Mouse (Mus musculus) layer of hippocampus, postnatal 25 days (tissue): ENCODE data around the gene Ubc. TPM values are rescaled to one million over a fixed set of nuclear protein-coding genes. Genes with fewer than 3 reads are reported as not detected.
A peak's percentile ranks its signal among the peaks of the same experiment; 100 is the strongest.
"Not testable (repeated sequence)": the region's sequence is repeated elsewhere in the genome, so short reads cannot be mapped to it uniquely, and the experiment has no call there.

Experiments
- DNase-seq, 2 experiments: peaks; one replicate each; pipeline ENCODE4 v3.0.0; 2022; ENCODE audit warnings: mixed read lengths in 2 of 2, low spot score in 1 of 2; ENCODE audit errors: extremely low spot score in 1 of 2
- total RNA-seq, 2 experiments: library from RNA; stranded (reverse); gene quantifications; 2 replicates each; pipeline ENCODE4 v1.2.3; 2021

Ubc gene
- total RNA-seq = 100 to 1,000 TPM; 775 to 848 TPM

- peak; percentile 84 to 90 for DNase-seq
These were observed at the start of gene Ubc for GRCm38 (mm10) chr5:125389579-125390441. Gene Ubc, minus strand, starts transcription at chr5:125390202.

- not testable (repeated sequence) for DNase-seq
These were observed 44.3 kb upstream of the Ubc start for GRCm38 (mm10) chr5:125434347-125434746.

GRCm38 (mm10) chr5:125433793-125434337, 43.9 kb upstream of the Ubc start, which contains the start of gene Dhx37:
Gene Dhx37, minus strand, starts transcription at chr5:125434121.
- peak; percentile 76 to 88 for DNase-seq

GRCm38 (mm10) chr5:125432324-125432723, 42.3 kb upstream of the Ubc start:
- not testable (repeated sequence) for DNase-seq

GRCm38 (mm10) chr5:125426343-125426742, 36.3 kb upstream of the Ubc start:
- no peak for DNase-seq

GRCm38 (mm10) chr5:125425698-125426276, 35.8 kb upstream of the Ubc start:
- DNase-seq = no peak

GRCm38 (mm10) chr5:125419124-125419523, 29.1 kb upstream of the Ubc start:
- no peak for DNase-seq

GRCm38 (mm10) chr5:125418636-125419035, 28.6 kb upstream of the Ubc start:
- no peak for DNase-seq

- DNase-seq = no peak
These were observed 26.2 kb upstream of the Ubc start for GRCm38 (mm10) chr5:125416183-125416582.

- DNase-seq = no peak
These were observed 23.8 kb upstream of the Ubc start for GRCm38 (mm10) chr5:125413763-125414162.

GRCm38 (mm10) chr5:125412536-125412935, 22.5 kb upstream of the Ubc start:
- not testable (repeated sequence) for DNase-seq

GRCm38 (mm10) chr5:125411972-125412530, 22.0 kb upstream of the Ubc start:
- peak; percentile 57 to 87 for DNase-seq

GRCm38 (mm10) chr5:125409348-125410090, 19.5 kb upstream of the Ubc start:
- DNase-seq = peak in 1 of 2 experiments; percentile 59

GRCm38 (mm10) chr5:125408842-125409241, 18.8 kb upstream of the Ubc start:
- peak; percentile 86 to 96 for DNase-seq

- DNase-seq = no peak
These were observed 18.0 kb upstream of the Ubc start for GRCm38 (mm10) chr5:125407910-125408575.

GRCm38 (mm10) chr5:125407020-125407830, 17.2 kb upstream of the Ubc start:
- DNase-seq = no peak

- peak; percentile 53 to 67 for DNase-seq
These were observed 16.5 kb upstream of the Ubc start for GRCm38 (mm10) chr5:125406322-125407016.

- peak; percentile 94 to 95 for DNase-seq
These were observed 15.7 kb upstream of the Ubc start for GRCm38 (mm10) chr5:125405546-125406248.
